Mouse (Mus musculus): Measurements from ENCODE around the gene Rangap1.

DNA sequence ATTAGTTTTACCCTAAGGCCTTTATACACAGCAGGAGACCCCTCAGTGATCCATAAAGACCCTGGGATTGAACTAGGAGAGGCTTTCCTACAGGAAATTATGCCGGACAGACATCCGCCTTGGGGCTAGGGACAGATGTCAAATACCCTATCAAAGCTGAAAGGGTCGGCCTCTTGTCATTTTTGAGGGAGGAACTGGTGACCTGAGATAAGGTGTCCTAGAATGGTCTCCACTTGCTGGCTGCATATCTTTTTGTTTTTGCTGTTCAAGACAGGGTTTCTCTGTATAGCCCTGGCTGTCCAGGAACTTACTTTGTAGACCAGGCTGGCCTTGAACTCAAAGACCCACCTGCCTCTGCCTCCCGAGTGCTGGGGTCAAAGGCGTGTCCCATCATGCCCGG is 19.2 kb upstream of the Rangap1 start:
- no peak for TF ChIP-seq CTCF (IDR thresholded peaks at IDR 0.05; ENCODE audit: insufficient read depth, low read length)
- TF ChIP-seq POLR2A (IDR thresholded peaks at IDR 0.05; ENCODE audit: borderline replicate concordance, extremely low read depth, low read depth, low read length): no peak
